Mouse (Mus musculus): ENCODE measurements around the gene Hmox2. TPM values are rescaled to one million over a fixed set of nuclear protein-coding genes. Genes with fewer than 3 reads are reported as not detected.
"Not testable (repeated sequence)": the region's sequence is repeated elsewhere in the genome, so short reads cannot be mapped to it uniquely, and the experiment has no call there.

The Hmox2 gene
- polyA plus RNA-seq, 1 experiment from 2014 or later, result 74.3 TPM

- peak overlapping the region; percentile 83 for H3K9ac ChIP-seq (ENCODE audit: low read length)
- no peaks in the 10 kb centered on the region for H3K9me3 ChIP-seq (ENCODE audit: control insufficient read depth, low read length)
- DNase-seq (ENCODE audit: low spot score) (peak; percentile 97), ATAC-seq (replicated peaks; ENCODE audit: low FRiP score) (peak; percentile 86)
- WGBS, result under 1% methylated on average over 54 of the region's 54 CpGs
- H3K27me3 ChIP-seq (ENCODE audit: control insufficient read depth, insufficient read depth, low read length), result no peaks in the 10 kb centered on the region
- H3K4me1 ChIP-seq (replicated peaks; ENCODE audit: control insufficient read depth, insufficient read depth, low read length), result peaks cover 5% of the 10 kb centered on the region; the same call in 1 of the 2 replicates
- H3K4me2 ChIP-seq (ENCODE audit: low read depth, low read length, severe bottlenecking), result peak overlapping the region; percentile 76
- H3K27ac ChIP-seq (ENCODE audit: low read depth, low read length), result no peak overlapping the region; the same call in 1 of the 2 replicates
- peaks cover 6% of the 10 kb centered on the region; the same call in 1 of the 2 replicates for H3K36me3 ChIP-seq (ENCODE audit: control insufficient read depth, insufficient read depth, low read length)
- peak overlapping the region; percentile 88 for H3K4me3 ChIP-seq (ENCODE audit: low read depth, low read length)
Observed at GRCm38 (mm10) chr16:4683581-4684456, 42.3 kb upstream of the Hmox2 start.

GRCm38 (mm10) chr16:4684457-4684791 is 41.7 kb upstream of the Hmox2 start:
- no peak for ATAC-seq (replicated peaks; ENCODE audit: low FRiP score)
- WGBS, result under 1% methylated on average over 9 of the region's 9 CpGs

GRCm38 (mm10) chr16:4689371-4689770 is 36.8 kb upstream of the Hmox2 start:
- H3K27ac ChIP-seq (ENCODE audit: low read depth, low read length); H3K4me3 ChIP-seq (ENCODE audit: low read depth, low read length); ATAC-seq (replicated peaks; ENCODE audit: low FRiP score); H3K9me3 ChIP-seq (ENCODE audit: control insufficient read depth, low read length); H3K4me2 ChIP-seq (ENCODE audit: low read depth, low read length, severe bottlenecking); H3K4me1 ChIP-seq (replicated peaks; ENCODE audit: control insufficient read depth, insufficient read depth, low read length); DNase-seq (ENCODE audit: low spot score); H3K27me3 ChIP-seq (ENCODE audit: control insufficient read depth, insufficient read depth, low read length); H3K9ac ChIP-seq (ENCODE audit: low read length): not testable (repeated sequence)
- peaks cover 16% of the 10 kb centered on the region for H3K36me3 ChIP-seq (ENCODE audit: control insufficient read depth, insufficient read depth, low read length)
- over 99% methylated on average over 4 of the region's 4 CpGs for WGBS

More at GRCm38 (mm10) chr16:4684457-4684791, 41.7 kb upstream of the Hmox2 start:
- Histone ChIP-seq H3K4me3 (ENCODE audit: low read depth, low read length) (peak overlapping the region; percentile 88), H3K9ac (ENCODE audit: low read length) (peak overlapping the region; percentile 83), H3K9me3 (ENCODE audit: control insufficient read depth, low read length) (no peaks in the 10 kb centered on the region; the same call in 1 of the 2 replicates), H3K27me3 (ENCODE audit: control insufficient read depth, insufficient read depth, low read length) (no peaks in the 10 kb centered on the region), H3K4me2 (ENCODE audit: low read depth, low read length, severe bottlenecking) (peak overlapping the region; percentile 76), H3K27ac (ENCODE audit: low read depth, low read length) (no peak overlapping the region), H3K36me3 (ENCODE audit: control insufficient read depth, insufficient read depth, low read length) (peaks cover 10% of the 10 kb centered on the region; the same call in 1 of the 2 replicates), H3K4me1 (replicated peaks; ENCODE audit: control insufficient read depth, insufficient read depth, low read length) (0 out of 2 replicates have a peak, but pooled peaks cover 3% of the 10 kb centered on the region)
- no peak for DNase-seq (ENCODE audit: low spot score)

- Histone ChIP-seq H3K27ac (ENCODE audit: low read depth, low read length) (no peak overlapping the region), H3K4me2 (ENCODE audit: low read depth, low read length, severe bottlenecking) (no peak overlapping the region), H3K9me3 (ENCODE audit: control insufficient read depth, low read length) (no peaks in the 10 kb centered on the region), H3K4me3 (ENCODE audit: low read depth, low read length) (no peak overlapping the region), H3K4me1 (replicated peaks; ENCODE audit: control insufficient read depth, insufficient read depth, low read length) (no peaks in the 10 kb centered on the region), H3K27me3 (ENCODE audit: control insufficient read depth, insufficient read depth, low read length) (no peaks in the 10 kb centered on the region), H3K9ac (ENCODE audit: low read length) (no peak overlapping the region), H3K36me3 (ENCODE audit: control insufficient read depth, insufficient read depth, low read length) (peaks cover 12% of the 10 kb centered on the region; the same call in 1 of the 2 replicates)
- DNase-seq (ENCODE audit: low spot score) (no peak), ATAC-seq (replicated peaks; ENCODE audit: low FRiP score) (no peak)
- 92% methylated on average over 3 of the region's 3 CpGs for WGBS
Observed at GRCm38 (mm10) chr16:4701211-4701610, 24.9 kb upstream of the Hmox2 start.

GRCm38 (mm10) chr16:4702646-4703045 is 23.5 kb upstream of the Hmox2 start:
- Histone ChIP-seq H3K4me2 (ENCODE audit: low read depth, low read length, severe bottlenecking) (no peak overlapping the region), H3K4me3 (ENCODE audit: low read depth, low read length) (no peak overlapping the region), H3K36me3 (ENCODE audit: control insufficient read depth, insufficient read depth, low read length) (peaks cover 12% of the 10 kb centered on the region; the same call in 1 of the 2 replicates), H3K9me3 (ENCODE audit: control insufficient read depth, low read length) (no peaks in the 10 kb centered on the region), H3K4me1 (replicated peaks; ENCODE audit: control insufficient read depth, insufficient read depth, low read length) (no peaks in the 10 kb centered on the region), H3K27me3 (ENCODE audit: control insufficient read depth, insufficient read depth, low read length) (no peaks in the 10 kb centered on the region), H3K9ac (ENCODE audit: low read length) (no peak overlapping the region), H3K27ac (ENCODE audit: low read depth, low read length) (no peak overlapping the region)
- ATAC-seq (replicated peaks; ENCODE audit: low FRiP score), result no peak
- WGBS, result 94% methylated on average over 1 of the region's 1 CpGs
- DNase-seq (ENCODE audit: low spot score), result no peak

- Histone ChIP-seq H3K4me2 (ENCODE audit: low read depth, low read length, severe bottlenecking) (no peak overlapping the region), H3K9me3 (ENCODE audit: control insufficient read depth, low read length) (no peaks in the 10 kb centered on the region), H3K4me1 (replicated peaks; ENCODE audit: control insufficient read depth, insufficient read depth, low read length) (no peaks in the 10 kb centered on the region), H3K9ac (ENCODE audit: low read length) (no peak overlapping the region), H3K27ac (ENCODE audit: low read depth, low read length) (no peak overlapping the region), H3K36me3 (ENCODE audit: control insufficient read depth, insufficient read depth, low read length) (peaks cover 12% of the 10 kb centered on the region; the same call in 1 of the 2 replicates), H3K4me3 (ENCODE audit: low read depth, low read length) (no peak overlapping the region), H3K27me3 (ENCODE audit: control insufficient read depth, insufficient read depth, low read length) (no peaks in the 10 kb centered on the region)
- DNase-seq (ENCODE audit: low spot score), result no peak
- no peak for ATAC-seq (replicated peaks; ENCODE audit: low FRiP score)
- 79% methylated on average over 4 of the region's 4 CpGs for WGBS
Observed at GRCm38 (mm10) chr16:4705541-4705940, 20.6 kb upstream of the Hmox2 start.

- no peaks in the 10 kb centered on the region for H3K9me3 ChIP-seq (ENCODE audit: control insufficient read depth, low read length)
- 97% methylated on average over 4 of the region's 4 CpGs for WGBS
- peaks cover 20% of the 10 kb centered on the region; the same call in 1 of the 2 replicates for H3K36me3 ChIP-seq (ENCODE audit: control insufficient read depth, insufficient read depth, low read length)
- DNase-seq (ENCODE audit: low spot score), result no peak
- no peak overlapping the region for H3K9ac ChIP-seq (ENCODE audit: low read length)
- H3K27me3 ChIP-seq (ENCODE audit: control insufficient read depth, insufficient read depth, low read length), result no peaks in the 10 kb centered on the region
- H3K4me3 ChIP-seq (ENCODE audit: low read depth, low read length), result no peak overlapping the region
- H3K27ac ChIP-seq (ENCODE audit: low read depth, low read length), result no peak overlapping the region
- H3K4me2 ChIP-seq (ENCODE audit: low read depth, low read length, severe bottlenecking), result no peak overlapping the region
- H3K4me1 ChIP-seq (replicated peaks; ENCODE audit: control insufficient read depth, insufficient read depth, low read length), result no peaks in the 10 kb centered on the region
- no peak for ATAC-seq (replicated peaks; ENCODE audit: low FRiP score)
Observed at GRCm38 (mm10) chr16:4711173-4711572, 15.0 kb upstream of the Hmox2 start.

- Histone ChIP-seq H3K9me3 (ENCODE audit: control insufficient read depth, low read length) (no peaks in the 10 kb centered on the region), H3K36me3 (ENCODE audit: control insufficient read depth, insufficient read depth, low read length) (peaks cover 20% of the 10 kb centered on the region; the same call in 1 of the 2 replicates), H3K27ac (ENCODE audit: low read depth, low read length) (no peak overlapping the region), H3K9ac (ENCODE audit: low read length) (no peak overlapping the region), H3K4me1 (replicated peaks; ENCODE audit: control insufficient read depth, insufficient read depth, low read length) (no peaks in the 10 kb centered on the region), H3K27me3 (ENCODE audit: control insufficient read depth, insufficient read depth, low read length) (no peaks in the 10 kb centered on the region), H3K4me2 (ENCODE audit: low read depth, low read length, severe bottlenecking) (no peak overlapping the region), H3K4me3 (ENCODE audit: low read depth, low read length) (no peak overlapping the region)
- WGBS, result 93% methylated on average over 17 of the region's 17 CpGs
- ATAC-seq (replicated peaks; ENCODE audit: low FRiP score) (no peak), DNase-seq (ENCODE audit: low spot score) (peak; percentile 43)
Observed at GRCm38 (mm10) chr16:4713861-4714710, 12.1 kb upstream of the Hmox2 start.
